Mouse (Mus musculus) brown adipose tissue, adult 24 weeks (tissue): ENCODE results near the gene Gm20388. TPM values are rescaled to one million over a fixed set of nuclear protein-coding genes. Genes with fewer than 3 reads are reported as not detected.
A peak's percentile ranks its signal among the peaks of the same experiment; 100 is the strongest.

Experiments used
- H3K27ac ChIP-seq: fragments of 200-500 bp; replicated peaks from 2 replicates; pipeline ENCODE4 v1.5.1; 2012; ENCODE audit warnings: low read depth, mild to moderate bottlenecking, low read length
- H3K4me1 ChIP-seq: fragments of 200-500 bp; 2 replicates; pipeline ENCODE4 v1.6.1; 2012; ENCODE audit warnings: low read length, mixed read lengths; ENCODE audit not compliant: control insufficient read depth, insufficient read depth, insufficient read length
- H3K4me3 ChIP-seq: fragments of 200-500 bp; 2 replicates; pipeline ENCODE4 v1.5.1; 2012; ENCODE audit warnings: low read depth, mild to moderate bottlenecking, low read length, moderate library complexity; ENCODE audit not compliant: insufficient read depth
- polyA plus RNA-seq: library from polyadenylated mRNA; stranded (reverse); fragments of >200 nt; gene quantifications from 2 replicates; pipeline ENCODE4 v1.2.4, GENCODE M21; 2012; ENCODE audit not compliant: missing spikeins, insufficient read depth, insufficient read length

Gm20388 gene
- polyA plus RNA-seq, 1 experiment, result 44.7 TPM

GRCm38 (mm10) chr8:123374239-123374578, 3463.6 kb downstream of the Gm20388 start:
- peak overlapping the region; percentile 99 for H3K4me3 ChIP-seq
- H3K27ac ChIP-seq, result peak overlapping the region; percentile 97
- H3K4me1 ChIP-seq, result peaks cover 6% of the 10 kb centered on the region; the same call in 1 of the 2 replicates

- Histone ChIP-seq H3K27ac (no peak overlapping the region), H3K4me3 (no peak overlapping the region)
These were observed 3465.1 kb downstream of the Gm20388 start for GRCm38 (mm10) chr8:123375701-123376100.

GRCm38 (mm10) chr8:123376106-123376505, 3465.5 kb downstream of the Gm20388 start:
- Histone ChIP-seq H3K4me3 (no peak overlapping the region), H3K4me1 (peaks cover 6% of the 10 kb centered on the region; the same call in 1 of the 2 replicates), H3K27ac (no peak overlapping the region)

More at GRCm38 (mm10) chr8:123375701-123376100, 3465.1 kb downstream of the Gm20388 start:
- H3K4me1 ChIP-seq, result peaks cover 6% of the 10 kb centered on the region; the same call in 1 of the 2 replicates

GRCm38 (mm10) chr8:123381711-123382110, 3471.1 kb downstream of the Gm20388 start:
- H3K4me1 ChIP-seq, result no peaks in the 10 kb centered on the region
- no peak overlapping the region for H3K27ac ChIP-seq
- H3K4me3 ChIP-seq, result no peak overlapping the region

GRCm38 (mm10) chr8:123382516-123382915, 3471.9 kb downstream of the Gm20388 start:
- Histone ChIP-seq H3K4me1 (no peaks in the 10 kb centered on the region), H3K27ac (no peak overlapping the region), H3K4me3 (no peak overlapping the region)

- 0 out of 2 replicates have a peak, but pooled peaks cover 4% of the 10 kb centered on the region for H3K4me1 ChIP-seq
These were observed 3474.4 kb downstream of the Gm20388 start for GRCm38 (mm10) chr8:123384883-123385540.

GRCm38 (mm10) chr8:123387041-123387440, 3476.4 kb downstream of the Gm20388 start:
- H3K27ac ChIP-seq, result no peak overlapping the region
- no peak overlapping the region for H3K4me3 ChIP-seq
- 0 out of 2 replicates have a peak, but pooled peaks cover 4% of the 10 kb centered on the region for H3K4me1 ChIP-seq

More at GRCm38 (mm10) chr8:123384883-123385540, 3474.4 kb downstream of the Gm20388 start:
- Histone ChIP-seq H3K4me3 (no peak overlapping the region), H3K27ac (no peak overlapping the region)

GRCm38 (mm10) chr8:123387801-123388200, 3477.2 kb downstream of the Gm20388 start:
- Histone ChIP-seq H3K27ac (no peak overlapping the region), H3K4me3 (no peak overlapping the region), H3K4me1 (0 out of 2 replicates have a peak, but pooled peaks cover 4% of the 10 kb centered on the region)

GRCm38 (mm10) chr8:123389026-123389425, 3478.4 kb downstream of the Gm20388 start:
- Histone ChIP-seq H3K27ac (no peak overlapping the region), H3K4me1 (0 out of 2 replicates have a peak, but pooled peaks cover 4% of the 10 kb centered on the region), H3K4me3 (no peak overlapping the region)

- no peak overlapping the region for H3K27ac ChIP-seq
- no peaks in the 10 kb centered on the region for H3K4me1 ChIP-seq
- no peak overlapping the region for H3K4me3 ChIP-seq
These were observed 3487.7 kb downstream of the Gm20388 start for GRCm38 (mm10) chr8:123398308-123398707.

GRCm38 (mm10) chr8:123401936-123402335, 3491.3 kb downstream of the Gm20388 start:
- H3K4me1 ChIP-seq, result no peaks in the 10 kb centered on the region
- H3K27ac ChIP-seq, result no peak overlapping the region
- no peak overlapping the region for H3K4me3 ChIP-seq

- Histone ChIP-seq H3K4me3 (no peak overlapping the region), H3K27ac (no peak overlapping the region), H3K4me1 (no peaks in the 10 kb centered on the region)
These were observed 3492.2 kb downstream of the Gm20388 start for GRCm38 (mm10) chr8:123402730-123403326.

GRCm38 (mm10) chr8:123404521-123404920, 3493.9 kb downstream of the Gm20388 start:
- H3K4me3 ChIP-seq, result no peak overlapping the region
- no peaks in the 10 kb centered on the region for H3K4me1 ChIP-seq
- no peak overlapping the region for H3K27ac ChIP-seq

GRCm38 (mm10) chr8:123406786-123407185, 3496.1 kb downstream of the Gm20388 start, which contains the start of gene Mc1r:
TSS of gene Mc1r (plus strand) at chr8:123407107.
- H3K27ac ChIP-seq, result no peak within 1 kb of the TSS
- no peak within 1 kb of the TSS for H3K4me3 ChIP-seq

GRCm38 (mm10) chr8:123407612-123408011, 3497.0 kb downstream of the Gm20388 start:
- no peak overlapping the region for H3K4me3 ChIP-seq
- H3K27ac ChIP-seq, result no peak overlapping the region
- no peaks in the 10 kb centered on the region for H3K4me1 ChIP-seq

More at GRCm38 (mm10) chr8:123406786-123407185, 3496.1 kb downstream of the Gm20388 start, which contains the start of gene Mc1r:
- H3K4me1 ChIP-seq, result no peaks in the 10 kb centered on the region
